Mouse (Mus musculus): ENCODE measurements around the gene Mfsd14b.

GRCm38 (mm10) chr13:65113239-65113638, 464 bp upstream of the Mfsd14b start:
- no peak for TF ChIP-seq CTCF (IDR thresholded peaks at IDR 0.05; ENCODE audit: low read depth)
- no peak for TF ChIP-seq EP300 (IDR thresholded peaks at IDR 0.05; ENCODE audit: low read depth)
